Mouse (Mus musculus) intestine, embryonic 14.5 days (tissue): ENCODE results near the gene Otop2. TPM values are rescaled to one million over a fixed set of nuclear protein-coding genes. Genes with fewer than 3 reads are reported as not detected.

Experiments
- ATAC-seq: fragments of 200-750 bp; cut with Nextera tagmentation; replicated peaks from 2 replicates; pipeline ENCODE4 v1.8.0; 2017; ENCODE audit warnings: low read depth, moderate number of reproducible peaks, moderate TSS enrichment, moderate library complexity; ENCODE audit not compliant: low FRiP score, low TSS enrichment
- DNase-seq: peaks from one replicate; pipeline ENCODE4 v3.0.0-alpha.2; 2018; ENCODE audit warnings: low spot score
- H3K27ac ChIP-seq: fragments of 300-500 bp; sonication (generic); 2 replicates; pipeline ENCODE4 v1.5.1; 2014; ENCODE audit warnings: low read depth, mild to moderate bottlenecking, control low read depth
- H3K27me3 ChIP-seq: fragments of 300-500 bp; sonication (generic); replicated peaks from 2 replicates; pipeline ENCODE4 v1.6.1; 2014; ENCODE audit warnings: low read length, control low read depth; ENCODE audit not compliant: control insufficient read depth, insufficient read depth
- H3K36me3 ChIP-seq: fragments of 300-500 bp; sonication (generic); 2 replicates; pipeline ENCODE4 v1.6.1; 2014; ENCODE audit warnings: low read length, control low read depth; ENCODE audit not compliant: control insufficient read depth, insufficient read depth
- H3K4me1 ChIP-seq: fragments of 300-500 bp; sonication (generic); replicated peaks from 2 replicates; pipeline ENCODE4 v1.6.1; 2014; ENCODE audit warnings: low read length, control low read depth, mixed read lengths; ENCODE audit not compliant: control insufficient read depth, insufficient read depth
- H3K4me2 ChIP-seq: fragments of 300-500 bp; sonication (generic); 2 replicates; pipeline ENCODE4 v1.6.1; 2014; ENCODE audit warnings: low read length
- H3K4me3 ChIP-seq: fragments of 300-500 bp; sonication (generic); 2 replicates; pipeline ENCODE4 v1.5.1; 2014; ENCODE audit warnings: low read depth, low read length, control low read depth, mixed read lengths
- H3K9ac ChIP-seq: fragments of 300-500 bp; sonication (generic); 2 replicates; pipeline ENCODE4 v1.6.1; 2014; ENCODE audit warnings: mild to moderate bottlenecking, low read length
- H3K9me3 ChIP-seq: fragments of 300-500 bp; sonication (generic); 2 replicates; pipeline ENCODE4 v1.6.1; 2016; ENCODE audit warnings: low read length, control low read depth; ENCODE audit not compliant: control insufficient read depth
- WGBS: fragments of 180-500 bp; shearing (Covaris S2); extraction: QIAGEN DNeasy Blood & Tissue Kit; methylation state at CpG from one replicate; pipeline ENCODE4 v1.1.7; 2014; 5-methylcytosine and 5-hydroxymethylcytosine counted together
- polyA plus RNA-seq: library from polyadenylated mRNA; unstranded; fragments of >200 nt; fragmentation: Nextera tagmentation; extraction: Ambion mirVana; gene quantifications from 2 replicates; pipeline ENCODE4 v1.2.1, GENCODE M21; 2014

Otop2 gene
- polyA plus RNA-seq, 1 experiment from 2014 or later: not detected

DNA sequence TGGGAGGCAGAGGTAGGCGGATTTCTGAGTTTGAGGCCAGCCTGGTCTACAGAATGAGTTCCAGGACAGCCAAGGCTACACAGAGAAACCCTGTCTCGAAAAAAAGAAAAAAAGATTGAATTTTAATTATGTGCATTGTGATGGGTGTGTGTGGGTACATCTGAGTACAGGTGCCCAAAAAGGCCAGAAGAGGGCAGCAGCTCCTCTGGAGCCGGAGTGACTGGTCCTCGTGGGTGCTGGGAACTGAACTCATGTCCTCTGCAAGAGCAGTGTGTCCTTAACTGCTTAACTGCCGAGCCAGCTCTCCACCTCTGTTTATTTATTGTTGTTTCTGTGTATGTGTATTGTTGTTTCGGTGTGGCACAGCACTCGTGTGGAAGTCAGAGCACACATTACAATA lies 70.9 kb downstream of the Otop2 start:
- Histone ChIP-seq H3K27me3 (peaks cover 19% of the 10 kb centered on the region), H3K27ac (no peak overlapping the region), H3K4me1 (peaks cover 12% of the 10 kb centered on the region; the same call in 1 of the 2 replicates), H3K4me2 (no peak overlapping the region), H3K36me3 (no peaks in the 10 kb centered on the region), H3K4me3 (no peak overlapping the region), H3K9ac (no peak overlapping the region), H3K9me3 (peaks cover 3% of the 10 kb centered on the region; the same call in 1 of the 2 replicates)
- ATAC-seq: no peak
- 81% methylated on average over 7 of the region's 7 CpGs for WGBS
- DNase-seq: no peak

DNA sequence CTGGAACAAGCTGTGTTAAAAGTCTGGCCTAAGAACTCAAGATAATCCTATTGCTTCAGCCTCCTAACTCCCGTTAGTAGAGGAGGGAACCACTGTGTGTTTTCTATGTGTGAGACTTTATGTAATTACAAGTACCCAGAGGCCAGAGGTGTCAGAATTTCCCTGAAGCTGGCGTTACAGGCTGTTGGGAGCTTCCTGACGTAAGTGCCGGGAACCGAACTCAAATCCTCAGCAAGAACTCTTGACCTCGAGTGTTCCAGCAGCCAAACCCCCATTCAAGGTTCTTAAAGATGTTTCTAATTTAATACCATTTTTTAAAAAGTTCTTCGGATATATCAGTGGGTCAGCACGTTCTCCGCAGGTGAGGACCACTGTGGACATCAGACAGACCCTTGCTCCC lies 74.3 kb downstream of the Otop2 start:
- Histone ChIP-seq H3K4me2 (peak overlapping the region; percentile 81), H3K27ac (peak overlapping the region; percentile 83), H3K36me3 (no peaks in the 10 kb centered on the region), H3K4me3 (peak overlapping the region; percentile 70), H3K9ac (no peak overlapping the region; the same call in 1 of the 2 replicates), H3K27me3 (no peaks in the 10 kb centered on the region), H3K4me1 (peaks cover 23% of the 10 kb centered on the region), H3K9me3 (peaks cover 3% of the 10 kb centered on the region; the same call in 1 of the 2 replicates)
- DNase-seq (no peak), ATAC-seq (no peak)
- 9% methylated on average over 9 of the region's 9 CpGs for WGBS

Other genes with a start within 250 kb of the Otop2 start
- gene Cd300e, start 245.0 kb upstream of the Otop2 start, polyA plus RNA-seq: 0.08 and 0.19 TPM in 2 replicates
- 3.3 and 5.0 TPM in 2 replicates for gene Rab37, start 215.7 kb upstream of the Otop2 start, polyA plus RNA-seq
- 0.27 and 1.0 TPM in 2 replicates for gene Cd300lf, start 173.2 kb upstream of the Otop2 start, polyA plus RNA-seq
- 157 and 165 TPM in 2 replicates for gene Slc9a3r1, start 143.8 kb upstream of the Otop2 start, polyA plus RNA-seq
- 7.0 and 8.3 TPM in 2 replicates for gene Tmem104, start 119.7 kb upstream of the Otop2 start, polyA plus RNA-seq
- 16.4 and 16.7 TPM in 2 replicates for gene Nat9, start 119.3 kb upstream of the Otop2 start, polyA plus RNA-seq
- not detected in 2 replicates for gene Grin2c, start 39.9 kb upstream of the Otop2 start, polyA plus RNA-seq
- 11.3 and 14.2 TPM in 2 replicates for gene Fdxr, start 30.1 kb upstream of the Otop2 start, polyA plus RNA-seq
- 1.4 and 1.6 TPM in 2 replicates for gene Fads6, start 9.5 kb upstream of the Otop2 start, polyA plus RNA-seq
- 0.14 TPM in 1 of 2 replicates, not detected in the other for gene Ush1g, start 14.9 kb downstream of the Otop2 start, polyA plus RNA-seq
- gene Otop3, start 27.6 kb downstream of the Otop2 start, polyA plus RNA-seq: 0.36 and 0.65 TPM in 2 replicates
- 11.5 and 14.4 TPM in 2 replicates for gene Hid1, start 60.6 kb downstream of the Otop2 start, polyA plus RNA-seq
- 10.6 and 11.6 TPM in 2 replicates for gene Cdr2l, start 74.8 kb downstream of the Otop2 start, polyA plus RNA-seq
- 218 and 224 TPM in 2 replicates for gene Mrpl58, start 96.6 kb downstream of the Otop2 start, polyA plus RNA-seq
- gene Atp5h, start 112.8 kb downstream of the Otop2 start, polyA plus RNA-seq: 899 and 962 TPM in 2 replicates
- 11.0 and 18.8 TPM in 2 replicates for gene Kctd2, start 113.0 kb downstream of the Otop2 start, polyA plus RNA-seq
- gene Trim80, start 133.4 kb downstream of the Otop2 start, polyA plus RNA-seq: 0.12 TPM in 2 replicates
- gene Slc16a5, start 155.3 kb downstream of the Otop2 start, polyA plus RNA-seq: 1.9 and 2.5 TPM in 2 replicates
- gene Armc7, start 168.5 kb downstream of the Otop2 start, polyA plus RNA-seq: 6.5 and 6.9 TPM in 2 replicates
- 115 and 133 TPM in 2 replicates for gene Nt5c, start 184.7 kb downstream of the Otop2 start, polyA plus RNA-seq
- 573 and 633 TPM in 2 replicates for gene Jpt1, start 207.2 kb downstream of the Otop2 start, polyA plus RNA-seq
- gene Sumo2, start 229.1 kb downstream of the Otop2 start, polyA plus RNA-seq: 891 and 947 TPM in 2 replicates